Mouse (Mus musculus): Measurements from ENCODE around the gene Zfp612.

- TF ChIP-seq CTCF (IDR thresholded peaks at IDR 0.05; ENCODE audit: extremely low read depth, insufficient read depth, insufficient read length, insufficient replicate concordance) (peak; percentile 71; the same call in 1 of the 2 replicates), POLR2A (IDR thresholded peaks at IDR 0.05; ENCODE audit: low read depth, low read length) (no peak)
These were observed 7.9 kb upstream of the Zfp612 start for GRCm38 (mm10) chr8:110071600-110071999.
